Mouse (Mus musculus) brain, embryonic 14.5 days (tissue): ENCODE measurements around the gene Clec2l.

ENCODE experiments used
- CTCF ChIP-seq: fragments of 200-500 bp; IDR thresholded peaks from 2 replicates; pipeline ENCODE4 v1.5.1; 2012; ENCODE audit warnings: inconsistent platforms, mild to moderate bottlenecking, moderate library complexity, borderline replicate concordance; ENCODE audit not compliant: insufficient read depth, insufficient read length; ENCODE audit errors: extremely low read depth
- POLR2A ChIP-seq: fragments of 200-500 bp; IDR thresholded peaks from 2 replicates; pipeline ENCODE4 v1.6.1; 2012; ENCODE audit warnings: mild to moderate bottlenecking, inconsistent platforms, borderline replicate concordance; ENCODE audit not compliant: poor library complexity, insufficient read depth, insufficient read length, severe bottlenecking; ENCODE audit errors: extremely low read depth

GRCm38 (mm10) chr6:38640401-38640800 is 22.5 kb upstream of the Clec2l start:
- TF ChIP-seq POLR2A (no peak), CTCF (no peak)
